Mouse (Mus musculus) left cerebral cortex, adult 8-10 months (tissue): ENCODE results near the gene Slc45a2. TPM values are rescaled to one million over a fixed set of nuclear protein-coding genes. Genes with fewer than 3 reads are reported as not detected.
"Not testable (repeated sequence)": the region's sequence is repeated elsewhere in the genome, so short reads cannot be mapped to it uniquely, and the experiment has no call there.

Source experiments
- DNase-seq, 2 experiments: peaks; one replicate each; pipeline ENCODE4 v3.0.0; 2022; ENCODE audit warnings: low spot score in 2 of 2
- total RNA-seq, 4 experiments: library from RNA; stranded (reverse); gene quantifications; 2 replicates each; pipeline ENCODE4 v1.2.4; 2022

Slc45a2 gene
- total RNA-seq, result not detected

DNA sequence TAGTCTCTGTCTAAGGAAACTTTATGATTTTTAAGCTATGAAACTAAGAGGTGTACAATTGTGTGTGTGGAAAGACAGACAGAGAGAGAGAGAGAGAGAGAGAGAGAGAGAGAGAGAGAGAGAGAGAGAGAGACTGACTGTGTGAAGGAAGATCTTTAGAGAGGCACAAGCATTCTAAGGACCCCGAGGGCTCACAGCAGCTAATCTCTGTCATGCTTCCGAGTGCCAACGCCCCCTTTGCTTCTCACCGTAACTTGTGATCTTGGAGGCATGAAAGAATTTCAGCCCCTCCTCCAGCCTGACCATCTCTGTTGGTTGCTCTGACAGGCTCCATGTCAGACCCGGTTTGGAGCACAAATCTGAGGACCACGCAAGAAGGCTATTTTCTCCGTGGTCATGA, at the start of gene Slc45a2:
TSS of gene Slc45a2 (plus strand) at position 301 of the 400 bp plus-strand sequence.
- DNase-seq, result no peak

DNA sequence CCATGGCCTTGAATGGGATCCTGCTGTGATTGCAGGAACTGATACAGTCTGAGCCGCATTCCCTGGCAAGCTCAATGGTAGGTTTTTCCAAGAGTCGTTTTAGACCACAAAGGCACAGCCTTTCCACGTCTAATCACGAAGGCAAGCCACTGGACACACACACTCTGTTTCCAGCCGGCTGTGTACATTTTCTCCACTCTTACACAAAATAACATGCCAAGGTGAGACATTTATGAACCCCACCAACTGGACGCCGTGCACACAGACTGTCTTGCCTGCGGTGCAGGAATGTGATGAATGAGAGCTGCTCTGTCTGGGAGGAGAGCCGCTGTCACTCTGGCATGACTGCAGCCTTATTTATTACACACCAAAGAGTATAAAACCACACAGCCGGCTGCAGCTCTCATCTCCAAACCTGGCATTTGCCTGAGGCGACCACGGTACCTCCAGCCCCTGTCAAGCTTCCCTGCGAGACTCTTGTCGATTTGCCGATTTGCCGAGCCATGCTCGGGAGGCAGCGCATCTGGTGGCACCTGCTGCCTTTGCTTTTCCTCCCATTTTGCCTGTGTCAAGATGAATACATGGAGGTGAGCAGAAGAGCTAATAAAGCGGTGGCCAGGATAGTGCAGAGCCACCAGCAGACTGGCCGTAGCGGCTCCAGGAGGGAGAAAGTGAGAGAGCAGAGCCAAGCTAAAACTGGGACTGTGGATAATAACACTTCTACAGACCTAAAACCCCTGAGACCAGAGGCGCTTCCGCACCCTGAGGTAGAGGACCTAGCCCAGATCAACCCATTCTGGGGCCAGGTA, 48.4 kb upstream of the Slc45a2 start, which contains the start of gene C1qtnf3:
TSS of gene C1qtnf3 (plus strand) at position 382 of the 809 bp plus-strand sequence.
- DNase-seq, result no peak

DNA sequence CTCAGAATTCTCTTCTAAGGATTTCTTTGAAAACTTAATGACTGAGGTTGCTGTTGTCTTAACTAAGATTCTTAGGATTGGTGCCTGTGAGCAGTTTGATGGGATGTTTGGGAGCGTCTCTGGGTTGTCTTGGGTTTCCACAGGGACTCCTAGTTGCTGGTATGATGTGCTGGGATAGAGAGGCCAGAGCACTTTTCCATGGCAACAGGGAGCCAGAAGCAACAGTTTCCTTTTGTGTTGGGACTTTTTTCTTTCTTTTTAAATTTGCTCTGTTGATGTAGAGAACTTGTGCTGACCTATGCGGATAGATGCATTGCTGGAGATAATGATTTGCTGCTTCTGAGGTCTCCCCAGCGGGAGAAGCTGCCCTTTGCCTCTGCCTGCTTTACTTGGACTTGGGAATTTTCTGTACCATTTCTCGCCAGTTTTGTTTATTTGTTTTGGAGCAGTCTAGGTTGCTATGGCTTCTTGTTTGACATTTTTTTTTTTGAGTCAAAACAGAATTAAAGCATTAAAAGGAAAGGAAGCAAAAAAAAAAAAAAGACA, 47.7 kb upstream of the Slc45a2 start:
- DNase-seq, result no peak

DNA sequence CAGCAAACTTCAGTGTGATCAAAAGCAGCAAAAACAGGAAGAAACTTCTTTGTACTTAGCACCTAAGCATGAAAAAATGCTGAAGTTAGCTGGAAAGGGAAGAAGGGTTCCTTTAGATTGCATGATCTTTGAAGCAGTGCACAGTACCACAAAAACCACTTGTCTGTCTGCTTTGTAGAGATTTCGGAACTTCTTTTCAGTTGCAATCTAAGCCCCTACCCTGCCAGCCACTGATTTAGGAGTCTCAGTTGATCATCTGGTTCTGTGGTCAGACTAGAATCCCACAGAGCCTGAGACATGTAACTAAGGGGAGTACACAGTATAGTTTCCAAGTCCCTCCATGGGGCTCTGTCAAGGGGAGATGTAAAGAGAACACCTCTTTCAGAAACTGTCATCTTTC, 47.1 kb upstream of the Slc45a2 start:
- no peak for DNase-seq

DNA sequence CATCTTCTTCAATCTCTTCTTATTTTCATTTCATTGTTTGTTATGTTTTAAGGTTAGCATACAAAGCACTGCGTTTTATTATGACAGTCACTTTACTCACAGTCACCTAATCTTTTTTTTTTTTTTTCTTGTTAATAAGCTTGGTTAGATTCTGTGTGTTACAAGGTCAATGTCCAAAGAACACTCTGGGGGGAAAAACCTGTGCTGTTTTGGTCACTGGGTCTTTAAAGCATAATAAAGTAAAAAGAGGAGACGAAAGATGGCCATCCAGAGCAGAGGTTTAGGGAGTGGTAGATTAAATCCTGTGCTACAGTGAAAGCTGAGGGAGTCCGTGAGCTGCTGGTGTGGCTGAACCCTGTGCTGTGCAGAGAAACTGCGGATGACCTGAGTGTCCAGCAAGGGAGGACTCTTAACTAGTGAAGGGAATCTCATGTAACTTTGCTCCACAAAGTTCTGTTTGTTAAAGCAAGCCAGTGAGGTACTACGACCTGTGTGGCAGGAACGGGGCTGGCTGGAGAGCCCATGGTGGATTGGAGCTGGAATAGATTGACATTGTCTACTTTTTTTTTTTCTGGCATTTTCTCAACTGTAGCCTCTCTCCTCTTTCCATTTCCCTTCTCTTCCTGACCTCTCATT, 46.0 kb upstream of the Slc45a2 start:
- DNase-seq, result no peak

DNA sequence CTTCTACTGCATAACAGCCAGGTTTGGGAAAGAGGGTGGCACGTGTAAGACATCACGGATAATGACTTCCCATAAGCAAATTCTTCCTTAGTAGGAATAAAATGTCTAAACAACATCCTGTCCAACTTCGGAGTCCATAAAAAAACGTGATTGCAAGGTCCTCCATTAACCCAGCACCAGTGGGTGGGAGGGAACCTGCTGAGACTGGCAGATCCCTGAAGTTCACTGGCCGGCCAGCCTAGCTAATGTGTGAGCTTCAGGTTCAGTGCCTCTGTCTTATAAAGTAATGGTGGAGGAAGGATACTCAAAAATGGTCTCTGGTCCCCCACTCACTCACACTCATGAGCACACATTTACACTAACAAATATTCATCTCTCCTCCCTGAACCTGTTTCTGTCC, 45.4 kb upstream of the Slc45a2 start:
- DNase-seq, result no peak

DNA sequence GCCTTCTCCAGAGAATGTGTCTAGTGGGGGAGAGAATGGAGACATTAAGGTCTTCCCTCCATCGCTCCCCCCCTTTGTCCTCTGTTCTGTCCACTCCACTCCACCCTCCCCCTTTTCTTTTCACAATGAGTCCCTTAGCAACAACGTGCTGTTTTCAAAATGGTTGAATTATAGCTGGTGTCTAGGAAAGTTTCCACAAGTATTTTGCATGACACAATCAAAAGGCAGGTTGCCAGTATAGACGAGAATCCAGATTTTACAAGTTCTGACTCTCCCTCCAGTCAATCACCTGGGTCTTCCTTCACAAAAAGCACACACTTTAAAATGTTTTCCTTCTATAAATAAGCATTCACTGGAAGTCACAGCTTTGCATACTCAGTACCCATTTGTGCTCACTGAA, 43.8 kb upstream of the Slc45a2 start:
- no peak for DNase-seq

DNA sequence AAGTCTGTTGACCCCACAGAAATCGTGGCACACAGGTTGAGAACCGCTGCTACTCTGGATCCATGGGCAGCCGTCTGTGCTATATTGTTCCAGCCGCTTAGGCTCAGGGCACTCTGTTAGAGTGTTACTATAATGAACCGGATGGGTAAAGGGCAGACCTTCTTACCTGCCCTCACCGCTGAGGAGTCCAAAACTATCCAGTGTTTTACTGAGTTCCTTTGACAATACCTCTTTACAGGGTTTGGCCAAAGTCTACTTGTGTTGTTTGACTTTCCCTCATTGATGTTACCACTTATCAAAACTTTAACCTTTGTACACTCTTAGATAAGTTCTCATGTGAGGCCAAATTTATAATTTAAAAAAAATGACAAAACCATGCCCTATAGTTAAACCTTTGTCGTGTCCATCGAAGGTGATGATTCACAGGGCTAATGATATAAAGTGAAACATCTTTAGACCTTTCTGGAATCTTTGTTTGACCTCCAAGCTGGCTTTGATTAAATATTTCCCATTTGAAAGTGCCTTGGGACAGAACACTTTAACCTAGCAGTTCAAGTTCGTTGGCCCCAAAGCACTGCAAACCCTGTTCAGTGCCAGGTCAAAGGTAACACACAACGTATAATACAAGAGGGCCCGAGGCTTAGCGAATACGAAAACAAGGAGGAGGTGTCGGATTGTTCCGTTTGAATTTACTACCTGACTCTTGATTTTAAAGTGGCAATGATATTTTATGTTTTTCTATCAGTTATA, 41.1 kb upstream of the Slc45a2 start:
- no peak for DNase-seq

DNA sequence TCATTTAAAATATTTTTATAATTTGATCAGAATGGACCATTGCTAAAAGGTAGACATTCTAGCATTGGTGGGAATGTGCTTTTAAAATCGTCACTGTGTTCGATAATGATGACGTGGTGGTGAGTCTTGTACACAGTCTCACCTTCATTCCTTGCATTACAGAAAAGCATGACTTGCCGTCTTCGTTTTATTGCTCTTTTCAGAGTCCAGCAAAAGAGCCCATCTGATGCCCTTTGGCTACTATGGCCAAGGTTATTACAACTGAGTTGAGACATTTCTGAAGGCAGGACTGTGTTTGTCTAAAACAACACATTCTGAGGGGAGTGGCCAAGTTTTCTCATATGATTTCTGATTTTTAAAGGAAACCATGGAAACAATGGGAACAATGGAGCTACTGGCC, 40.3 kb upstream of the Slc45a2 start:
- no peak for DNase-seq

DNA sequence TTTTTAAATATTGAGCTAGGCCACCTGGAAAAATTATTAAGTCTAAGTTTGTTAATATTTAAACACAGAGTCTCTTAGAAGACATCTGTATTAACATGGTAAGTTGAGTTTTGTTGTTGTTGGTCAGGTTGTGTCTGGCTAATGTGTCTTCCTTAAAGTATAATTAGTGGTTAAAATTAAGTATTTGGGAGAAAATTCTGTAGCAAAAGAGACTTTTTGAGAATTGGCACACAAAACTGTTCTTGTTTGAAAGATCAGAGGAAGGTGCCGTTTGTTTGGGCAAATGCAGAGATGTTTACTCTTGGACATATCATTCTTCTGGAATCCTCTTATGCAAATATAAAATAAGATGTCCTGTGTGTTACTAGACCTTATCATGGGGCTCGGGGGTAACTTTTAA, 37.9 kb upstream of the Slc45a2 start:
- DNase-seq, result no peak

DNA sequence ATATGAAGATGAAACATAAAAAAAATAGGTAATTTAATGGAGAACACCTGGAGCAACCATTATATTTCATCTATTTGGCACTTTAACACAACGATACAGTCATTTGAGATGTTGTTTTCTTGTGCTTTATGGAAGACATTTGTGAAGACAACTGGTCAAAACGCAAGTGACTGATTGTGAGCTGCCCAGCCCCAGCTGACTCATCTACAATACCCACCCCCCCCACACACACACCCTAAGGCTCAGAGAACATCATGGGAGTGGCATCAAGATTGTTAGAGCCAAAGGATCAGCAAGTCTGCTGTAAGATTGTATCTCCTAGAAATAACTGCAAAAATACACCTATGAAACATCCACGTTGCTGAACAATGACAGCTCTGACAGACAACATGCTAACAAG, 31.1 kb upstream of the Slc45a2 start:
- DNase-seq, result no peak

DNA sequence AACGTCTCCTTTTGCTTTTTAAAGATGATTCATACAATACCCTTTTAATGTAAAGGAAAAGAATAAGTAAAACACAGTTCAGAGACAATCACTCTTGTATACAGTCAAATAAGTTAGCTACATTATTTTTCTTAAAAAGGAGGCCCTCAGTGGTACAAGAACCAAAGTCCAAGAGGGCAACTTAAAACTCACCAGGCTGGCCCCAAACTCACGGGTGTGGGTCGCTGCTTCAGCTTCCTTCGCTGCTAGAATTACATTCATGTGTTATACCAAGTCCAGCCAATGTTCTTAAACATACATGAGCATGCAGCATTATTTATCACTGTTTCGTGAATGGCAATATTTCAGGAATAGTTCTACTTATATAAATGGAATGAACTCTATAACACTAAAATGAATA, 29.7 kb upstream of the Slc45a2 start:
- DNase-seq, result no peak

DNA sequence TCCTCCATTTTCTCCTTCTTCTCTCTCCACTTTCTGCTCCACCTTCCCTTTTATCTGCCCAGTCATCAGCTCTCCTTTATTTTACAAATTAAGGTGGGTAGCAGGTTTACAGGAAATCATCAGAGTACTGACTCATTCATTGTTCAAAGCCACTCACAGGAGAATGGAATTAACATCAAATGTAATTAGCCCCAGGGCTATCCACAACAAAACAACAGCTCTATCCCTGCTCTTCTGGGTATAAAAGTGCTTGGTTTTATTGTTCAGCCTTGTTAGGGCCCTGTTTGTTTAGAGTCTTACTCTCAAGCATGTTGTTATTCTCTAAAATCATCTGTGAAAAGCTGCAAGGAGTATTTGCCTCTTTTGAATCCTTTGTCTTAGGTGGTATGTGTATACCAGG, 23.4 kb upstream of the Slc45a2 start:
- DNase-seq, result no peak

DNA sequence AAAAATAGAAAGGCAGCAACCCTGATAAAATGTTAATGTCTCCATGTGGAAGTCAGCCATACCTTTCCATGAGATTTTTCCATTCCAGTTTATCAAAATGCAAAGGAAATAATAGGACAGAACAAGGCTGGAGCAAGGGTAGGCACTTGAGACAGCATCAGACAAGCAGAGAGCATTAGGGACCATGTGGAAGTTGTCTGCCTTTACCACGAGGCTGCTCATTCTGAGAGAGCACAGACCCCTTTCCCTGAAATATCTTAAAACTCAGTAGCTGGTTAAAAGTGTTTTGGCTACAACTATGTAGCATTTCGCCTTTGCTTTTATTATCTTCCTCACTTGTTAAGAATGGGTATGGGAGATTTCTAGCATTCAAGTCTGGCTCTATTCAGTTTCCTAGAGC, 19.8 kb upstream of the Slc45a2 start:
- no peak for DNase-seq

DNA sequence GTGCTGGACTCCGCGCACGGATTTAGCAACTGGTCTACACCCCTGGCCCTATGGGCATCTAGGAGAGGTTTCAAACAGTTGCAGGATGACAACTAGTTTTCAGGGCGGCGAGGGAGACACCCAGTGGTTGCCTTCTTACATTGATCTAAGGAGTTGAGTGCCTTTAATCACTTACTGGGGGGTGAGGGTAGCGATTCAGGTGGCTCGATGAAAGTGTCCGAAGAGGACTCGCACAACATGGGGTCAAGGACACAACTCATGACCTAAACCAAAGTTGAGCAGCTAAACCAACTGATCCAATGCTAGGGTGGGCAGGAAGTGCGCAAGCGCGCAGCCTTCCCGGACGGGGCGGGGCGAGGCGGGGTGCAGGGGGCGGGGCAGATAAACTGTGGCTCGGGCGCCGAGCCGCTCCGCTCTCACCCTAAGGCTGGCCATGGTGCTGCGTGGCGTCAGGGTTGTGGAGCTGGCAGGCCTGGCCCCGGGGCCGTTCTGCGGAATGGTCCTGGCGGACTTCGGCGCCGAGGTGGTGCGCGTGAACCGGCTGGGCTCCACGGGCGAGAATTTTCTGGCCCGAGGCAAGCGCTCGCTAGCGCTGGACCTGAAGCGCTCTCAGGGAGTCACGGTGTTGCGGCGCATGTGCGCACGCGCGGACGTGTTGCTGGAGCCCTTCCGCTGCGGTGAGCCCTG, 19.0 kb upstream of the Slc45a2 start, which contains the start of gene Amacr:
TSS of gene Amacr (plus strand) at position 380 of the 687 bp plus-strand sequence.
- peak; percentile 88 to 89 for DNase-seq

DNA sequence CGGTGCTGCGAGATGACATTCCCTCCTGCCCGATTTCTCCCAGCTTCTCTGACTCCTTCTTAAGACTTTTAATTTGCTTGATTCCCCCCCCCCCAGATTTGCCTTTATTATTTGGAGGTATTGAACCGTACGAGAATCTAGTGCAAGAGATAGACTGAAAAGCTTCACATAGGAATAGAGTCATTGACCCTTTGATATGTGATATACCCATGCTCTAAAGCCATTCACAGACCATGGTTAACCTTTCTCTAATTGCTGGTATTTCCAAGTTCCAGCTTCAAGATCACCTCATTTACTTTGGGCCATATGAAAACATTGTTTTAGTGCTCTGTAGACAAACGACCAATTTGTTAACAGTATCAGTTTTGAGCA, 18.5 kb upstream of the Slc45a2 start:
- no peak for DNase-seq

DNA sequence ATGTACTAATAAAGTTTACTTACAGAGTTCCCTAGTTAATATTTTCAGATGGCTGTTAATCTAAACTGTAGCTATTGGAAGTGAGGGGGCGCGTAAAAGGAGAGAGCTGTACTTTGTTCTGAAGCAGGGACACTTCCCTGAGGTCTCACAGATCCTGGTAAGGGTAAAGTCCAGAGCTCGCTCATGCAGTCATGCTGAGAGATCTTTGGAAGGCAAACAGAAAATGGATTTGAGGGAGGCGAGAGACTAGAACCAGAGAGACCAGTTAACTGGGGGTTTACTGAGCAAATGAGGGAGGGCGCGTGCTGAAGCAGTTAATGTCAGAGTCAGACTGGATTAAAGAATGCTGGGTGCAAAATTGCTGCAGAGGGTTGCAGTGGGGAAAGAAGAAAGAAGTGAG, 14.8 kb upstream of the Slc45a2 start:
- no peak for DNase-seq

DNA sequence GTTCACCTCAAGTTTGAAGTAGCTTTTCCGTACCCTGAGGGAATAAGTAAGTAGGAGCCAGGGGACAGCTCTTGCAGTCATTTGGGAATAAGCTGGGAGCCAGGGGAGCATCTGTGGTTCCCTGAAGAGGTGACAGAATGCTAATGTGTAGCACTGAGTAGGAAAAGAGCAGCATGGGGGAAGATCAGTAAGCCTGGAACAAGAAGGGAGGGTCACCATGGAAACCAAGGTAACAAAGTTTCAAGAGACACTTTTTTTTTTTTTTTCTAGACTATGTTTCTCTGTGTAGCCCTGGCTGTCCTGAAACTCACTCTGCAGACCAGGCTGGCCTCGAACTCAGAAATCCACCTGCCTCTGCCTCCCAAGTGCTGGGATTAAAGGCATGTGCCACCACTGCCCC, 14.0 kb upstream of the Slc45a2 start:
- not testable (repeated sequence) for DNase-seq

DNA sequence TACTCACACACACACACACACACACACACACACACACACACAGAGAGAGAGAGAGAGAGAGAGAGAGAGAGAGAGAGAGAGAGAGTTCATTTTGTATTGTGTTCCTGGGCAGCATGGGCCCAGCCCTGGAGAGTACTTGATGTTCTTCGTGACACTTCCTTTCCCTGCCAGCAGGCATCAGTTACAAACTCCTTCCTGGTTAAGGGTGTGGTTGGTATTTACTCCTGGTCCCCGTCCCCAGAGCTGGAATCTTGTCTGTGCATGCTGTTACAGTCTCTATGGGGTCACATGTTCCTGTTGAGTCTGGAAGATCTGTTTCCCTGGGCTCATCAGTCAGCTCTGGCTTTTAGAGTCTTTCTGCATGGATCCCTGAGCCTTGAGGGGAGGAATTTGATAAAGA, 10.1 kb upstream of the Slc45a2 start:
- DNase-seq, result no peak

DNA sequence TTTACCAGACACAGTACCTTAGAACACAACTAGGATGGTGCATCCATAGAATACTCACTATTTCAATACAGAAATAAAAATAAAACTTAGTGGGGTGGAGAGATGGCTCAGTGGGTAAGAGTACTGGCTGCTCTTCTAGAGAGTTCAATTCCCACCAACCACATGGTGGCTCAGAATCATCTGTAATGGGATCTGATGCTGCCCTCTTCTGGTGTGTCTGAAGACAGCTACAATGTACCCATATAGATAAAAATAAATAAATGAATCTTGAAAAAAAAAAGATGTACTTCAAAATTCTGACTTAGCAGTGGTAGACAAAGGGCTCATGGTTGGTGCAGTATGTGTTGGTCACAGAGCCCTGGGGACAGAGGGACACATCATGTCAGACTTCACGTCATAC, 9.0 kb upstream of the Slc45a2 start:
- no peak for DNase-seq

DNA sequence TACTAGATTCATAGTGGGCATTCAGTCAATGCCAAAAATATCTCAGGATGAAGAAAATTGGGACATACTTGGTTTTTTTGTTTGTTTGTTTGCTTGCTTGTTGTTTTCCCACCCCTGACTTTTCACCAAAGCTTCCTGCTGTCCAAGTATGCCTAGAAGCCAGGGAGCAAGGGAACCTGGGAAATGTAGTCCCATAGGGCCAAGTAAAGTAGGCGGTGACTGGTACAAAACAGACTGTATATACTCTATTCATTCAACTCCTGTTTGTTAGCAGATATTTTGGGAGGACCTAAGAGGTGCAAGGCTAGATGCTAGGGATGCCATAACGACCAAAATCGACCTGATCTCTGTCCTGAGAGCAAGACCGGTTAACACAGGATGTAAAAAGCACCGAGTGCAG, 689 bp upstream of the Slc45a2 start:
- DNase-seq, result no peak
